Mouse (Mus musculus) kidney, postnatal 25 days (tissue): Measurements from ENCODE around the gene Cant1.

Source experiments
- DNase-seq, 2 experiments: peaks; one replicate each; pipeline ENCODE4 v3.0.0; 2021; ENCODE audit warnings: mixed read lengths in 2 of 2

Gene Cant1

GRCm38 (mm10) chr11:118418834-118419504 is at the start of gene Cant1:
TSS of gene Cant1 (minus strand) at chr11:118419086.
- DNase-seq: peak; percentile 98 to 100

GRCm38 (mm10) chr11:118467441-118468035 is 48.7 kb upstream of the Cant1 start:
- no peak for DNase-seq

- no peak for DNase-seq
Observed at GRCm38 (mm10) chr11:118460280-118460679, 41.4 kb upstream of the Cant1 start.

- no peak for DNase-seq
Observed at GRCm38 (mm10) chr11:118459536-118459935, 40.6 kb upstream of the Cant1 start.

- peak; percentile 69 to 92 for DNase-seq
Observed at GRCm38 (mm10) chr11:118459051-118459450, 40.2 kb upstream of the Cant1 start.

DNA sequence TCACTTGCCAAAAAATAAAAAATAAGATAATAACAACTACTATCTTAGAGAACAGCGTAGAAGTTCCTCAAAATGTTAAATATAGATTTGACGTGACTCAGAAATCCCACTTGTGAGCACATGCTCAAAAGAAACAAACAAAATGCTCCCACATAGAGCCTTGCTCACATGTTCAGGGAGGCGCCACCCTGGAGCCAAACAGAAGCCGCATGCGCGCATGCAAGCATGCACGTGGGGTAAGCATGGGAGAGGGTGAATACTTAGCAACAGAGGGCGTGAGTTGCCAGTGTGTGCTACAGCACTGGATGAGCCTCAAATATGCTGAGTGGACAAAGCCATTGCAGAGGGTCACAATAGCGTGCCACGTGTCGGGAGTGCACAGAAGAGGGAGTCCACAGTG is 38.1 kb upstream of the Cant1 start:
- DNase-seq: no peak

GRCm38 (mm10) chr11:118455788-118456187 is 36.9 kb upstream of the Cant1 start:
- DNase-seq: no peak

- DNase-seq: no peak
Observed at GRCm38 (mm10) chr11:118453886-118454671, 35.2 kb upstream of the Cant1 start.

DNA sequence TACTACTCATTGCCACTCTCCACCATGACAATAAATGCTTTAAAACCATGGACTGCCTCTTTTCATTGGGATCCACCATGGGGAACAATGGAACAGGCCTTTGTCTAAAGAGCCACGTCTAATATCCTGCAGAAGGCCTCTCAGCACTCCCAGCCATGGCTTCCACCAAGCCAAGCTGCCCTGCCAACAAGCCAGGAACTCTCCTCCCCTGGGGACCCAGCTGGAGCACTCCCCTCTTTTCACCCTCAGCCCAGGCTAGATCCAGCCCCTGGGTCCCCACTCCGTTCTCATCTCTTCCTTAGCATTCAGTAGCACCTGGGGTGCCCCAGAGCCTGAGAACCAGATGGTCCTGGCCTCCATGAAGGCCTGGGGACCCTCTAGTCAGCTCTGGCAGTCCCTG is 34.1 kb upstream of the Cant1 start:
- DNase-seq: no peak

DNA sequence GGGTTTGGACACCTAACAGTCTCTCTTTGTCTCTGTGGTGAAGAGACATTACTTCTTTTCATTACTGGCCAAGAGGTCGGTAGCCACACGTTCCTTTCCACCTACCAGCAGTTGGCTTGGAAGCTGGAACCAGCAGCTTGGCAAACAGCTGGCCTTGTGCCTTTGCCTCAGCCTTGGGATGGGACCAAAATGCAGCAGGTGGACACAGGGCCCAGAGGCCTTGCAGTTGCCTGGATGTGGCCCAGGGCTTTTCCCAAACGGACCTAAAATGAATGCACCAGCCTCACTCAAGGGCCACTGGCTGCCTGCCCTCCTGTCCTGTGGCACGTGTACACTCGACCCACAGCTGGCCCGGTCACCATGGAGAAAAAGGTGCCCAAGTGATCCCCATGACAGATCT is 32.3 kb upstream of the Cant1 start:
- DNase-seq: no peak

DNA sequence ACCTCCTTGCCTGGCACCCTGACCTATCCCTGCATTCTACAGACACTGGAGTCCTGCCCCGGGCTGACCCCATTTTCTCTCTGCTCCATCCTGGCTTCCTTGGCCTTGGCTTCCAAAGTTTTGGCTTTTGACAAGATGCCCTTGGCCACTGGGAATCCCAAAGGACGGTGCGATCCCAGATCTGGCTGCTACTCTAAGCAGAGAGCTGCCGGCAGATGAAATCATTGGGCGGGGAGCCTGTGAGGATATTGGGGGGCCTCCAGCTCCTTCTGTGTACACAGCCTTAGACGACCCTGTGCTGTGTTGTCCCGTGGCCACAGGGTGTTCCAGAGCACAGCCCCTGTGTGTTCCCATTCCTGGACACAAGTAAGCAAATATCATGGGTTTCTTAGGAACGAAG is 29.5 kb upstream of the Cant1 start:
- no peak for DNase-seq

DNA sequence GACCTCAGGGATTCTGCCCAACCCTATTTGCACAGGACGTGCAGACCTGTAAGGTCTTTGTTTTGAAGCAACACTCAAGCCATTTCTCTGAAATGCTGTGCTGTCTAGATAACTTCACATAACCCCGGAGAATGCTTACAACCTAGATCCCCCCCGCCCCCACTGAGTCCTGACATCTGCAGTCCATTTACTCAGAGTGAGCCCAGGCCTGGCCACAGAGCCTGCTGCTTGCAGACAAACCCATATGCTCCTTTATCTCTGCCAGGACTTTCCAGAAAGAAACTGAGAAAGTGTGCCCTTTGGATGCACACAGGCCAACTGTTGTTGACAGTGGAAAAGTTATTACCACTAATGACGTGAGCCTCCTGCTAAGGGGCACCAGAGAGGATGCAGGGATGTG is 28.5 kb upstream of the Cant1 start:
- DNase-seq: no peak

DNA sequence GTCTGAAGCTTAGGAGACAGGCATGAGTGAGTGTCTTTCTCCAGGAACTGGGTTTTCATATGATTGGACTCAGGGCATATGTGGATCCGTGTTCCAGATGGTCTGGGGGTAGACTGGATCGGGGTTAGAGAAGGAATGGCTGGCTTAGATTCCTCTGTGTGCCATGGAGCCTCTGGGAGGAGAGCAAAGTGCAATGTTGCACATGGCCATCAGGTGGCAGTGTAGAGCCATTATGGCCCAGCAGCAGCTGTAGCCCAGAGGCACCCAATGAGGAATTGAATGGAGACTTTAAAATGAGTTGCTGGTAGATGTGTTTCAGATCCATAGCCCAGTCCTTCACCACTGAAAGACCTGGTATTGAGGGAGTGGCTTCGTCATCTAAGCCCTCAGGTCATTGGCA is 27.0 kb upstream of the Cant1 start:
- DNase-seq: peak in 1 of 2 experiments; percentile 70

- DNase-seq: peak; percentile 81 to 89
Observed at GRCm38 (mm10) chr11:118443201-118443970, 24.5 kb upstream of the Cant1 start.

DNA sequence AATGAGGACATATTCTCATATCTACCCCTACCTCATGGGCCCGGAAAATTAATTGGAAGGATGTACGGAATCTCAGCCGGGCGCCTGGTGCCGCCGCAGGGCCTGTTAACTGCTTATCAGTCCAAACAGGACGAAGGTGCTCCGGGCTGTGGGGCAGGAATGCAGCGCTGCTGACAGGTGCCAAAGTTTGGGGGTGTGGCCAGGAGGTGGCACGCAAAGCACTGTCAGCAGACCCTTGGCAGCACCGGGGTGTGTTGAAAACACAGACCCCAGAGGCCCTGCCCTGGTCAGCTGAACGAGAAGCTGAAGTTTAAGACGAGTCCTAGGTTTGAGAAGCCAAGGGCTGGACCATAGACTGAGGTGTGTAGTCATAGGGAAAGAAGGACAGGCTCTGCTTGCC is 23.8 kb upstream of the Cant1 start:
- no peak for DNase-seq

- no peak for DNase-seq
Observed at GRCm38 (mm10) chr11:118438665-118439414, 20.0 kb upstream of the Cant1 start.

- DNase-seq: peak; percentile 83 to 87
Observed at GRCm38 (mm10) chr11:118436471-118436935, 17.6 kb upstream of the Cant1 start.

DNA sequence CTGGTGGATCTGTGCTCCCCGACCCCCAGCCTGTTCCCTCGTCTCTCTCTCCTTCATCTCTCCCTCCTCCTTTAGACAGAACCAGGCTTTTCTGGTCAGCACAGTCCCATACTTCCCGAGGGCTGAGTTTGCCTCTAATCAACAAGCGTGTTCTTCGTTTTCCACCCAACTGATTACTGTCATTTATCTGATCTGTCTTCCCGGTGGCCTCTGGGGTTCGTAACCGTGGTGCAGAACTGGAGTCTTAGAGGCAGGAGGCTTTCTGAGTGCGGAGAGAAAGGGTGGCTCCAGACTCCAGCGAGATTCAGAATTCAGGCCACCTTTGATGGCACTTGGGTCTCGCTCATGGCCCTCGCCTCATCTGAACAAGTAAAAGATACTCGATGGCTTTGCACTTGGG is 15.2 kb upstream of the Cant1 start:
- DNase-seq: no peak

GRCm38 (mm10) chr11:118433398-118433868 is 14.5 kb upstream of the Cant1 start:
- DNase-seq: no peak

DNA sequence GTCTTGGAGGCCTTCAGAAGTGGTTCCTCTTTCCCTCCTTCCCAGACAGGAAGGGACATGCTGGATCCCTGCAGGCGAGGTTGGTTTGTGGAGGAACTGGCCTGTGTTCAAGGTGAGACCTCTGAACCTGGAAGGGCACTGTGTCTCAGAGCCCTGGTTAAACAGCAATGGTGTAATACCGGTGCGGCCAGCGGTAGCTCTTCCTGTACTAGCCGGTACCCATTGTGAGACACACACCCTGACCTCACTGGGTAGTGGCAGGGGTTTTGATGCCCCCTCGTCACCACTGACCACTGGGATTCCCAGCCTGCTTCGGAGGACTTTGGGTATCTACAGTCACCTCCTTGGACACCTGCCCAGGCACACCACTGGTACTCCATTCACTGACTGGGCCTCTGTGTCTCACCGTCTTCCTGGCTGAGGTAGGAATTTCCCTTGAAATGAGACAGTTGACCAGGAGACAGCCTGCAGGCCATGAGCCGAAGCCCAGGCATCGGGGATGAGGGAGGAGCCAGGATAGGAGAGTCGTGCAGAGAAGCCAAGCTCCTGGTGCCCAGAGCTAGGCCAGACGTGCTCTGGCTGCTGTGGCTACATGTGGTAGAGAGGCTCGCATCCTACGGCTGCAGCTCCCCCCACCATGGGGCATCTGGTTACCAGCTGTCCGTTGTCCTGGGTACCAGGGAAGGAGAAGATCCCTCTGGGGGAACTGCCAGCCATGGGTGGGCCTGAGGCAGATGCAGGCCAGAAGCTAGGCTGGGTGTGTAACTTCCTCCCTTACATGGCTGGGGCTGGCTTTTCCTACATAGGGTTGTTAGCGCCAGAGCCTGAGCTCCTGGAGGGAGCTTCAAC is 12.4 kb upstream of the Cant1 start:
- no peak for DNase-seq

DNA sequence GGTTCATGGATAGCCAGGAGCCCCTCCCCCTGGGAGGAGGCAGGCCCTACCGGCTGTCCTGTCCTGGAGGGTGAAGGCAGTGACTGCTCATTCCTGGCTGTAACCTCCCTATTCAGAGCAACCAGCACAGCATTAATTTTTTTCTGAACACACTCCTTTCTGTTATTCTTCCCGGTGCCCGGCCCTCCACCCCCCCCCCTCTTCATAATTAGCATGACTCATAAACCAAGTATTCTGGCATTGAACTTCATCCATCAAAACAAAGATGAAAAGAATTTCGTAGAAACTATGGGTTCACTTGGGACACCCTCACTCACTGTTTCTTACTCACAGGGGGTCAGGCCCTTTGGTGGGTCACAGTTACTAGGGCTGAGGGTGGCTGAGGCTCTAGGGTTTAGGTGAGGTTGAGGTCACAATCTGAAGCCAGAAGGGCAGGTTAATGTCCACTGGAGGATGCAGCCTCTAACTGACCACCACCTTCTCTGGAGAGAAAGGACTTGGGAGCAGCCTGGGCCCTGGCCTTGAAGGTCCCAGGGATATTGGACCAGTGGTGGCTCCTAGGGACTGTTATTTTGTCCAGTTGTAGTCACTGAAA is 11.5 kb upstream of the Cant1 start:
- DNase-seq: no peak
